In the genomic region with DNA sequence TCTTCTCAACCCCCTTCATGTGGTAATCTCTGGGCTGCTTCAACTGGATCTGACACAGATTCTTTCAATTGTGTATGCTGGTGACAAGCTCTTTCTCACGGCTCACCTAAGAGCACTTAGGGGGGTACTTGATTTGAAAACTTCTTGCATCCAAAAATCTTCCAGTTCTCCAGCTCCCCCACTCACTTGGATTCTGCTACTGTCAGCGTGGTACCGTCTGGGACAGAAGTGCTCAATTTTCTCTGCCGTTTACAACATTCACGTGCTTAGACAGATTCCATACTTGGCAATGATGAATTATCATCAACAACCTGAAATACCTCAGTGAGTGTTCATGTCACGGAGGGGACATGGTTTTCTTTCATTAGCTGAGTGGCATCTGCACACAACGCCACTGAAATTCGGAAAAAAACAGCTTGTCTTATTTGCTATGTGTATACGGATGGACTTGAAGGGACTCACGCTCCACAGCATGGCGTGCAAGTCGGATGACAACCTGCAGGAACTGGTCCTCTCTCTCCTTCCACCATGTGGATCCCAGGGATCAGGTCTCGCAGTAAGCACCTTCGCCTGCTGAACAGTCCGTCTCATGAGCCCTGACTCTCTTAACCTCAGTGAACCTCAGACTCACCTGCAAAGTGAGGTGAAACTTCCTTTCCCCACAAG, we compare ENCODE assay signal across 17 mouse cellular contexts.
"Had no signal": no experiment of that assay in that cellular context is flagged by ENCODE, and none has a peak within 500 bp of the region (broad histone marks: within the 10 kb centered on the region; RNA-seq: fewer than 3 reads in every experiment).

No protein-coding gene starts in this region.

- ATAC-seq: midbrain, embryonic 16.5 days had no signal

- DNase-seq: kidney, postnatal 25 days; layer of hippocampus, postnatal 36 days; liver, embryonic 13.5 days; lung, adult 2 months; lung, postnatal 14 days; lung, postnatal 4 days; retina, postnatal 1 day; right cerebral cortex, postnatal 25 days; spleen, adult 18-20 months; thymus, postnatal 4 days had no signal

- H3K4me2 ChIP-seq: liver, embryonic 13.5 days; midbrain, embryonic 12.5 days; neural tube, embryonic 13.5 days; stomach, embryonic 15.5 days had no signal

- H3K27me3 ChIP-seq: liver, embryonic 13.5 days; midbrain, embryonic 12.5 days; neural tube, embryonic 13.5 days; stomach, embryonic 15.5 days had no signal

- H3K9ac ChIP-seq: liver, embryonic 13.5 days; midbrain, embryonic 12.5 days; neural tube, embryonic 13.5 days; stomach, embryonic 15.5 days had no signal

- H3K27ac ChIP-seq: kidney, postnatal 0 days; left cerebral cortex, adult 2 months; liver, embryonic 13.5 days; midbrain, embryonic 12.5 days; neural tube, embryonic 13.5 days; stomach, embryonic 15.5 days had no signal

- H3K36me3 ChIP-seq: liver, embryonic 13.5 days; midbrain, embryonic 12.5 days; neural tube, embryonic 13.5 days; stomach, embryonic 15.5 days had no signal

- H3K4me3 ChIP-seq: left cerebral cortex, adult 2 months; liver, embryonic 13.5 days; midbrain, embryonic 12.5 days; myocyte; neural tube, embryonic 13.5 days; stomach, embryonic 15.5 days had no signal

- H3K9me3 ChIP-seq: liver, embryonic 13.5 days; midbrain, embryonic 12.5 days; neural tube, embryonic 13.5 days; stomach, embryonic 15.5 days had no signal

- H3K4me1 ChIP-seq: liver, embryonic 13.5 days; stomach, embryonic 15.5 days had no signal
